Mouse (Mus musculus): ENCODE measurements around the gene Zfp52.

- TF ChIP-seq CTCF (IDR thresholded peaks at IDR 0.05; ENCODE audit: low read depth) (no peak), EP300 (optimal IDR thresholded peaks at IDR 0.05) (no peak)
Measured at GRCm38 (mm10) chr17:21579080-21579479, 43.7 kb downstream of the Zfp52 start.

Data from stomach, postnatal 0 days (tissue).